Mouse (Mus musculus) liver, adult 2 months (tissue): ENCODE measurements around the gene Thsd1.

ENCODE experiments used
- CTCF ChIP-seq: fragments of 200-500 bp; IDR thresholded peaks from 2 replicates; pipeline ENCODE4 v1.5.1; 2011; ENCODE audit warnings: low read depth, low read length, control low read depth
- POLR2A ChIP-seq: fragments of 200-500 bp; IDR thresholded peaks from 2 replicates; pipeline ENCODE4 v1.6.1; 2011; ENCODE audit warnings: low read length, control low read depth; ENCODE audit not compliant: insufficient read depth; ENCODE audit errors: extremely low read depth

DNA sequence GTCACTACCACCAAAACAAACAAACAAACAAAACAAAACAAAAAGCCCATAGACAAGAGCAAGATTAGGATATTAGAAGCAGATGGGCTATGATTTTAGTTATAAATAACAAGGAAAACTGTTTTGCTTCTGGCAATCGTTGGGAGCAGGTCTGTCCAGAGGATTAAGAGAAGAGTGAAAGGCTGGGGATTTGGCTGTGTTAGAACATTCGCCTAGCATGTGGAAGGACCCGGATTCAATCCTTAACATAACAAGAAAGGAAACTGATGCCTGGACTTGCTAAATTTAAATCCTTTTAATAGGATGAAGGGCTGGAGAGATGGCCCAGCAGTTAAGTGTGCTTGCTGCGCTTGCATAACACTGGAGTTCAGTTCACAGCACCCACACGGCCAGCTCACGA lies 37.2 kb downstream of the Thsd1 start:
- TF ChIP-seq POLR2A (no peak), CTCF (no peak)
